Mouse (Mus musculus): ENCODE results near the gene Sipa1l3.

Sipa1l3 gene

DNA sequence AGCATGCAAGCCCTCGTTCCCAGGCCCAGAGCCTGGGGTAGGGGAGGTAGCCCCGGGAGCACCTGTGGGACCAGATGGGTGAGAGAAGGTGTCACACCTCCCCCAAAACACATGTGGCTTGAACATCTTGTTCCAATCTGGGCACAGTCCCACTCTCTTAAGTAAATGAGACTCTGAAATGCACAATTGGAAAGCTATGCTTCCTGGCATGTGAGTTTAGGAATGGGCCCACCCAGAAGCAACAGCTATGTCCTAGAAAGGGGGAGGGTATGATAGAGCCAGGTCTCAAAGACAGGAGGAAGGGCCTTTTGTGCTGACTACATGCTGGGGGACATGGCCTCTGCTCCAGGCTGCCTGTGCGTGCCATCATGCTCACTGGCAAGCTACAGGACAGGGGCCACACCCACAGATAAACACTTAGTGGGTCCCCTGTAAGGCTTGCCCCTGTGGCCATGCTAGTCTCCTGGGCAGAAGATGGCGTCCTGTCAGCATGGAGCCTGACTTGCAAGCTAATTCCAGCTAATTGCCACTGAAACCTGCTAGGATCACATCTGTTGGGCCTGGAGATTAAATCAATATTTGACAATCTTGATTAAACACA, 107.1 kb downstream of the Sipa1l3 start:
- no peak for DNase-seq (ENCODE audit: low spot score)

DNA sequence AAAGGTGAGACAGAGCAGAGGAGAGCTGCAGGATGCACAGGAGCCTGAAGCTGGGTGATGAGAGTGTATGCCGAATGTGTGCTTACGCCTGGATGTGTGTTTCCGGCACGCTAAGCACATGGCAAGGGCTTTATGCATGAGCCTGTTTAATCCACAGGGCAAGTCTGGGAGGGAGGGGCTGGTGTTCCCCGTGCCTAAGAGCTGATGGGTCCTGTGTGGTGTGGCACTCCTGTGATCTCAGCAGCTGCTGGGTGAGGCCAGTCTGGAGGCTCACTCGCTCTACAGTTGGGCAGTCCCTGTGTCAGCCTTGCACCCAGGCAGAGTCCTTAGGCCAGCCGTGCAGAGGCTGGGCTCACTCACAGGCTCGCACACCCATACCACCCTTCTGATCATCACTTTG, 108.0 kb downstream of the Sipa1l3 start:
- no peak for DNase-seq (ENCODE audit: low spot score)

DNA sequence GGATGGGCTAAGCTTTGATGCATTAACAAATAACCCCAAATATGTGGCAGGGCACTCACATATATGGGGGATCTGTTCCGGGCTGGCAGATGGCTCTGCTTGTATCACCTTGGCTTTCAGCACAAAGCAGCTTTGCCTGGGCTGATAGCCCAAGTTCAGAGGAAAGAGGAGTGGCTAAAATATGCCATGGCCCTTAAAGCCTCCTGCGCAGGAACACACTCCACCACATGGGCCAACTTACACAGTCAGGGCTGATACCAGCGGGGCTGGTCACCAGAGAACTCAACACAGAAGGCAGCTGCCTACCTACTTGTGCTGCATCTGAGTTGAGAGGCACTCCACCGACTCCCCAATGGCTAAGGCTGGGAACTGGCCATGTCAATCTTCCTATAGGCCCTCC, 111.6 kb downstream of the Sipa1l3 start:
- DNase-seq (ENCODE audit: low spot score): no peak

DNA sequence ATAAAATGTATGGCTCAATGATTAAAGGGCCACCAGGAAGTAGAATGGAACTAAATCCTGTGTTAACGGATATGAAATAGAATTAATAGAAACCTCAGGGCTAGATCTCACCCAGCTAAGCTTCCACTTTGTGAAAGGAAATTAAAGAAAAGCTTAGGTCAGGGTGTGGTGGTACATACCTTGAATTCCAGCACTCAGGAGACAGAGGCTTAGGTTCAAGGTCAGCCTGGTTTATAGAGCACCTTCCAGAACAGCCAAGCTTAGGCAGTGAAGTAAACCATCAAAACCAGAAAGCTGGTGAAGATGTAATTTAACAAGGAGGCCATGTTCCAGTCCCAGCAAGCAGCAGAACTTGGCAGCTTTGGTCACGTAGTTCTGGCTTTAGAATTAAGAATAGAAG, 114.3 kb downstream of the Sipa1l3 start:
- DNase-seq (ENCODE audit: low spot score): no peak

DNA sequence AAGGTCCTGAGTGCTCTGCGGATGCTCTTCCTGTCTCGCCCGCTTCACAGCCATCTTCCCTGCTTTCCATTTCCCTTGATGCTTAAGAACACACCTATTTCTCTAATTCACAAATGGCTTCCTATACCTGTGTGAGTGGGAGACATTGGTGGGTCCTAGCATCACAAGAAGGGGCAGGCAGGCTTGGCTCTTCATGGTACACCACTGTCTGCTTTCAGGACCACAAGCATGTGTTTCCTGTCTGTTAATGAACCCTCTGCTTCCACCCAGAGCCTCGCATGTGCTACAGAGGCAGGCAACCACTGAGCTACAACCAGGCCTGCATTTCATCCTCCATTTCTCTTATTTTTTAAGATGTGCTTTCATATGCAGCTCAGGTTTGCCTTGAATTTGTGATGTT, 116.4 kb downstream of the Sipa1l3 start:
- DNase-seq (ENCODE audit: low spot score): no peak

- no peak for DNase-seq (ENCODE audit: low spot score)
Observed at GRCm38 (mm10) chr7:29400451-29400850, 118.0 kb downstream of the Sipa1l3 start.

- DNase-seq (ENCODE audit: low spot score): no peak
Observed at GRCm38 (mm10) chr7:29399056-29399455, 119.4 kb downstream of the Sipa1l3 start.

- no peak for DNase-seq (ENCODE audit: low spot score)
Observed at GRCm38 (mm10) chr7:29397486-29397885, 121.0 kb downstream of the Sipa1l3 start.

- DNase-seq (ENCODE audit: low spot score): no peak
Observed at GRCm38 (mm10) chr7:29396943-29397340, 121.5 kb downstream of the Sipa1l3 start.

DNA sequence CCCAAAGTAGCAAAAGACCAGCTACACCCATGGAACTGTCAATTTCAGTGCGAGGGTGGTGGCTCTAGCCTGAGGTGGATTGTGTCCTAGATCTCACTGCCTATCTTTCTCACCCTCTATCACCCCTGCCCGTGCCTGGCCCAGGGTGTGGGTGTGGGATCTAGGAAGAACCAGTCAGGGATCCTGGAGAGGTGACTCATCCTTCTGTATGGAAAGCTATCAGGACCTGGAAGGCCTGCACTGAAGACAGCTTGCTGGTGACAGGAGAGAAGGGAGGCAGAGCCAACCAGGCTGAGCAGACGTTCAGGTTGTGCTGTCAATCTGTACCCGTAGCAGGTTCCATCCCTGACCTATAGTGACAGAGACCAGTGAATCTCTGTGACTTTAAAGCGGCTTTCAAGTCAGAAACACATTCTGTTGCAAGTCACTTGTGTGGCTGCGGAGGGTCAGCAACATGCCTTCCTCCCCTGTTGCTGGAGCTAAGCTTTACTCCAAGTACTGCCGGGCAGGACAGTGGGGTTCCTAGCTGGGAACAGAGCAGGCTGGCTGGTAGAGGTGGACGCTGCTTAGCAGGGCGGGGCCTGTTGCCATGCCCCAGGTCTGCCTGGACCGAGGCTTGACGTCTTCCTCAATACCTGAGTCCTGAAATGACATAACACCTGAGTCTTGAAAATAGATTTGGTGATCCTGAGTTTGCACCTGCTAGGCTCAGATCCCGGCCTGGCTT, 122.1 kb downstream of the Sipa1l3 start:
- no peak for DNase-seq (ENCODE audit: low spot score)

- DNase-seq (ENCODE audit: low spot score): no peak
Observed at GRCm38 (mm10) chr7:29395179-29395578, 123.3 kb downstream of the Sipa1l3 start.

DNA sequence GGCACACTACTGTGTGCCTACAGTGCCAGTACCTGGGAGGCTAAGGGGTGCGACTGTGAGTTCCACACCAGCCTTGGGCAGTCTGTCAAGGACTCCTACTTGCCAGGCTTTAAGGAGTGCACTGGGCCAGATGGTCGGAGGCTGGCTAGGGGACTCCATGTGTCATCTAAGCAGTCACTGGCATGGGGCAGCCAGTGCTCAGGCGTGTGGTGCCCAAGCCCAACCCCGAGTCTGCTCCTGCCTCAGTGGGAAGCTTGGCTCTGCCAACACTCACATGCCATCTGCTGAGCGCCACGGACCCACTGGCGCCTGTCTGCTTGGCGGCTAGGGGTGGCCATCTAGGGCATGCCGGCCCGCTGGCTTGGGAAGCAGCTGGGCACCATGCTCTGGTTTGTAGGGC, 125.1 kb downstream of the Sipa1l3 start:
- DNase-seq (ENCODE audit: low spot score): no peak

DNA sequence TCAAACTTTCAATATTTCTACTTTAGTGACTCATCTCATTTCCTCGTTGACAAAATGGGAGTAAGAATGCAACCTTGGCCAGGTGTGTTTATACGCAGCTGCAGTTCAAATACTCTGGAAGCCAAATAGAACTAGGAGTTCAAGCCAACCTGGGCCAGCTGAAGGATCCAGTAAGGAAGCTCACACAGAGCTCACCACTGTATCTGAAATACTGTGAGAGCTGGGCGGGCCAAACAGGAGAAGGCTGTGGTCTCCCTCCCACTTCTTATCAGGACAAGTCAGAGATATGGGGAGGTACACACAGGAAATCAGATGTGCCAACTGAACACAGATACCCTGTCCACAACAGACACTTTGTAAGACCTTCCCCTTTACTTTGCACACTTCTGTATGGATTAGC, 125.6 kb downstream of the Sipa1l3 start:
- no peak for DNase-seq (ENCODE audit: low spot score)

DNA sequence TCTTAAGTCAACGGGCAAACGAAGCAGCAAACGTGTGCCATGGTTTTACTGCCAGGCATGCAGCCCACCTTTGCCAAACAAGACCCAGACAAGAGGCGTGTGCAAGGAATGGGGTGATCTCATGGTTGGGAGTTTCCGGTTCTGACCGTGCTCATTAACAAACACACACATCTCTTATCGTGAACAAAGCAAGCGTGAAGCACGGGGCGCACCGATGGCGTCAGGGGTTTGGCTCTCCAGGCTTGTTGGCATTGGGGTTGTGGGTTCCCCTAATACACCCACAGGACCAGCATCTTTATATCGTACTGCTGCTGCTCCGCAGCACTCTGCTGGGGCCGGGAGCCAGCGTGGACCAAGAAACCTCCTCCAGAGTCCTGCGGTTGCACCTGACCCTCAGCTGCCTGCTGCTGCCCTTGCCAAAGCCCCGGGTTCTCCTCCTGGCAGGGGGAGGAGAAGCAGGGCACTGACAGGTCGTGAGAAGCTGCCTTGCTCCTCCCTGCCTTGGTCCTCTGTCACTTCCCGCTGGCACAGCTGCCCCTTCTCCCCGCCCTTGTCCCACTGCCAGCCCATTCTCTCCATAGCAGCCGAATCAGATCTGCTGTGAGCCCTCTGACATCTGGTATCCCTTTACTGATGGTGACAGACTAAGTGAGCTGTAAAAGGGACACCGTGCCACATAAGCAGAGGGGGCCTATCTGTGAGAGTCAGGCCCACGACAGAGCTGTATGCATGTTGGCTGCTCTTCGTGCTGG, 126.5 kb downstream of the Sipa1l3 start:
- no peak for DNase-seq (ENCODE audit: low spot score)

- no peak for DNase-seq (ENCODE audit: low spot score)
Observed at GRCm38 (mm10) chr7:29391112-29391760, 127.2 kb downstream of the Sipa1l3 start.

GRCm38 (mm10) chr7:29390234-29390633, 128.2 kb downstream of the Sipa1l3 start:
- DNase-seq (ENCODE audit: low spot score): peak; percentile 14

- DNase-seq (ENCODE audit: low spot score): no peak
Observed at GRCm38 (mm10) chr7:29387524-29388068, 130.8 kb downstream of the Sipa1l3 start.

- DNase-seq (ENCODE audit: low spot score): no peak
Observed at GRCm38 (mm10) chr7:29386349-29386748, 132.1 kb downstream of the Sipa1l3 start.

GRCm38 (mm10) chr7:29385791-29386190, 132.7 kb downstream of the Sipa1l3 start:
- DNase-seq (ENCODE audit: low spot score): no peak

DNA sequence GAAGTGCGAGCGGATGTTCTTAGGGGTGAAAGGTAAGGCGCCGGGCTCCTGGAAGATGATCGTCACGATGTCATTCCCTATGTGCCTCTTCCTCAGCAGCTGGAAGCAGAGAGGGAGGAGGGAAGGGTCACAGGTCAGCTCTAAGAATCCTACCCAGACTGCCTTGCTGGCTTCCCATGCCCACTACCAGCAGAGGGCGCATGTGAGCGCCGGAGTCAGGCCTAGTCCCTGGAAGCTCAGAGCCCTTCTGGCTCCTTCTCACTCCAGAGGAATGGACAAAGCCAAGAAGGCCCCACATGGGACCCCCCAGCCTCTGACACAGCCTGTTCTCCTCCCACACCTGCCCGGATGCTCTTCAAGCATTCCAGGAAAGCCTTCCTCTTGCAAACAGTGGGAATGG, 135.2 kb downstream of the Sipa1l3 start:
- DNase-seq (ENCODE audit: low spot score): peak; percentile 82

DNA sequence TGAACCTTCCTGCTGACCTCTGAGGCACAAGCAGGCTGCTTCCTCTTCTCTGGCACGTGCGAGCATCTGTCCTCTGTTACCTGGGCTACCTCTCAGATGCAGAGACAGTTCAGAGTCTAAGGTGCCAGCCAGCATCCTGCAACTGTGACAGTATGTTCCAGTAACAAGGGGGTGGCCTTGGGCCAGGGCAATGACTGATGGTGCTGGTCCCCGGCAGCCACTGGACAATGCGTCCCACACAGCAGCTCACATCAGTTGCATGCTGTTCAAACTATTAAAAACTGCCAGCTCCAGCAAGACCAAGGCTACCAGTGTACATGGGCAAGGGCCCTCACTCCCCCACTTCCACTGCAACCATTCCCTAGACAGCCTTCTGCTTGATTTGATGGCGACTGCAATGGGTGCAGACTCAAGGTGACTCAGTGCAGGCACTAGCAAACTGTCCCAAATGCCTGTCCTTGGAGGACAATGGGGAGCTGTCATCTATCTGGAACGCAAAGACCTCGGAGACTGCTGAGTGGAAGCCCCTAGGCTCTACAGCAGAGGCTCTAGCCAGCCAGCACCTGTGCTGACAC, 136.9 kb downstream of the Sipa1l3 start:
- DNase-seq (ENCODE audit: low spot score): no peak

DNA sequence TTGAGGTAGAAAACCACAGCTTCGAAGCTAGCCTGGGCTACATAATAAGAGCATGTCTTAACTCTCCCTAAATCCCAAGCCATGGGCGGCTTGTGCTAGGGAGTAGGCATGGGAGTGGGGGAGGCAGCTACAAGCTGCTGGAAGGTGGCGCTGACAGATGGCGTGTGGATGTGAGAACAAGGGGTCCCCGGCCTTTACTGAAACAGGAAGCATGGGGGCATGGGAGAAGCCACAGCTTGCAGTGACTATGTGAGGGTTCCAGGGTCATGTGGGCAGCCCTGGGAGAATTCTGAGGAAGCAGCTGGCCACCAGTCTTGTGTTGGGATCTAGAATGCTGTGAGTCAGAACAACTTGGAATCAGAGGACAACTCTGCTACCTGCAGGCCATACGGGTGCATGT, 144.4 kb downstream of the Sipa1l3 start:
- DNase-seq (ENCODE audit: low spot score): no peak
